Comparison of ENCODE assay signal across 50 mouse cellular contexts in genomic region chr4:34719421-34719820, GRCm38 (mm10). TPM values are rescaled to one million over a fixed set of nuclear protein-coding genes. Genes with fewer than 3 reads are reported as not detected.
"Had no signal": no experiment of that assay in that cellular context is flagged by ENCODE, and none has a peak within 500 bp of the region (broad histone marks: within the 10 kb centered on the region; RNA-seq: fewer than 3 reads in every experiment).

No protein-coding gene starts in this region.

- H3K27ac ChIP-seq: heart, embryonic 13.5 days; heart, embryonic 15.5 days; hindbrain, embryonic 10.5 days; hindbrain, embryonic 12.5 days; hindbrain, embryonic 13.5 days; hindbrain, embryonic 14.5 days; hindbrain, embryonic 15.5 days; hindbrain, postnatal 0 days; intestine, embryonic 15.5 days; kidney, embryonic 15.5 days; kidney, postnatal 0 days; layer of hippocampus, adult 2 months; left cerebral cortex, adult 2 months had no signal

- H3K36me3 ChIP-seq: heart, embryonic 12.5 days; heart, embryonic 13.5 days; heart, embryonic 15.5 days; hindbrain, embryonic 10.5 days; hindbrain, embryonic 12.5 days; hindbrain, embryonic 13.5 days; hindbrain, embryonic 15.5 days; intestine, embryonic 15.5 days; kidney, embryonic 15.5 days had no signal

- H3K4me3 ChIP-seq: heart, embryonic 12.5 days; heart, embryonic 13.5 days; heart, embryonic 15.5 days; hindbrain, embryonic 10.5 days; hindbrain, embryonic 12.5 days; hindbrain, embryonic 13.5 days; hindbrain, embryonic 15.5 days; intestine, embryonic 15.5 days; kidney, embryonic 15.5 days; layer of hippocampus, adult 2 months; left cerebral cortex, adult 2 months had no signal

- H3K4me2 ChIP-seq: heart, embryonic 11.5 days; heart, embryonic 12.5 days; heart, embryonic 13.5 days; heart, embryonic 15.5 days; hindbrain, embryonic 12.5 days; hindbrain, embryonic 13.5 days; hindbrain, embryonic 14.5 days; hindbrain, embryonic 15.5 days; intestine, embryonic 15.5 days; kidney, embryonic 15.5 days had no signal

- ATAC-seq: hindbrain, embryonic 16.5 days; hindbrain, postnatal 0 days; inflammation-experienced regulatory T-cells, adult 6 months; intestine, embryonic 15.5 days; intestine, embryonic 16.5 days; intestine, postnatal 0 days had no signal

- H3K9ac ChIP-seq: heart, embryonic 12.5 days; heart, embryonic 13.5 days; heart, embryonic 15.5 days; hindbrain, embryonic 12.5 days; hindbrain, embryonic 13.5 days; hindbrain, embryonic 14.5 days; hindbrain, embryonic 15.5 days; intestine, embryonic 15.5 days; kidney, embryonic 15.5 days had no signal

- DNase-seq: heart, postnatal 10 days; heart, postnatal 14 days; kidney, adult 11 months; kidney, adult 18-20 months; kidney, adult 2 months; kidney, adult 8-10 months; kidney, adult 9 months; kidney, postnatal 10 days; kidney, postnatal 14 days; kidney, postnatal 25 days; kidney, postnatal 36 days; kidney, postnatal 4 days; layer of hippocampus, adult 9-11 months; layer of hippocampus, postnatal 36 days had no signal

- H3K9me3 ChIP-seq: heart, embryonic 15.5 days; hindbrain, embryonic 15.5 days; intestine, embryonic 15.5 days had no signal

- H3K27me3 ChIP-seq: heart, embryonic 12.5 days; heart, embryonic 13.5 days; heart, embryonic 15.5 days; hindbrain, embryonic 12.5 days; hindbrain, embryonic 13.5 days; hindbrain, embryonic 15.5 days; intestine, embryonic 15.5 days; kidney, embryonic 15.5 days had no signal

- H3K4me1 ChIP-seq: heart, embryonic 12.5 days; heart, embryonic 13.5 days; heart, embryonic 15.5 days; hindbrain, embryonic 10.5 days; hindbrain, embryonic 12.5 days; hindbrain, embryonic 13.5 days; hindbrain, embryonic 15.5 days; intestine, embryonic 15.5 days; kidney, embryonic 15.5 days had no signal

RNA-seq across cellular contexts. Expression of gene Cfap206, which starts 10.6 kb away (rescaled TPM):
- total RNA-seq: hematopoietic stem cell, adult 5-6 weeks had no signal
- polyA plus RNA-seq: heart, embryonic 13.5 days; heart, postnatal 0 days; inflammation-experienced regulatory T-cells, adult 6 months; intestine, embryonic 14.5 days; large intestine, adult 2 months had no signal

RNA-seq across cellular contexts. Expression of gene Gm136, which starts 36.6 kb away (rescaled TPM):
- total RNA-seq: heart, adult 8-10 months; heart, postnatal 10 days; heart, postnatal 14 days; heart, postnatal 25 days; hematopoietic stem cell, adult 5-6 weeks; hindbrain, postnatal 0 days; layer of hippocampus, adult 18-20 months; layer of hippocampus, adult 2 months; layer of hippocampus, adult 8-10 months; layer of hippocampus, postnatal 10 days; layer of hippocampus, postnatal 14 days; layer of hippocampus, postnatal 25 days; layer of hippocampus, postnatal 36 days; left cerebral cortex, adult 18-20 months; left cerebral cortex, adult 2 months had no signal
- polyA plus RNA-seq: heart, embryonic 11.5 days; heart, embryonic 12.5 days; heart, embryonic 13.5 days; heart, embryonic 14.5 days; heart, embryonic 15.5 days; heart, embryonic 16.5 days; heart, postnatal 0 days; hindbrain, embryonic 10.5 days; hindbrain, embryonic 11.5 days; hindbrain, embryonic 12.5 days; hindbrain, embryonic 13.5 days; hindbrain, embryonic 14.5 days; hindbrain, embryonic 15.5 days; hindbrain, embryonic 16.5 days; hindbrain, postnatal 0 days; inflammation-experienced regulatory T-cells, adult 6 months; intestine, embryonic 14.5 days; intestine, embryonic 15.5 days; intestine, embryonic 16.5 days; intestine, postnatal 0 days; kidney, adult 2 months; kidney, embryonic 14.5 days; kidney, embryonic 15.5 days; kidney, embryonic 16.5 days; kidney, postnatal 0 days; large intestine, adult 2 months had no signal
